Mouse (Mus musculus) cerebellum, postnatal 25 days (tissue): ENCODE measurements around the gene Runx1.

Source experiments
- DNase-seq, 2 experiments: peaks; one replicate each; pipeline ENCODE4 v3.0.0; 2021; ENCODE audit warnings: mixed read lengths in 2 of 2

The Runx1 gene

DNA sequence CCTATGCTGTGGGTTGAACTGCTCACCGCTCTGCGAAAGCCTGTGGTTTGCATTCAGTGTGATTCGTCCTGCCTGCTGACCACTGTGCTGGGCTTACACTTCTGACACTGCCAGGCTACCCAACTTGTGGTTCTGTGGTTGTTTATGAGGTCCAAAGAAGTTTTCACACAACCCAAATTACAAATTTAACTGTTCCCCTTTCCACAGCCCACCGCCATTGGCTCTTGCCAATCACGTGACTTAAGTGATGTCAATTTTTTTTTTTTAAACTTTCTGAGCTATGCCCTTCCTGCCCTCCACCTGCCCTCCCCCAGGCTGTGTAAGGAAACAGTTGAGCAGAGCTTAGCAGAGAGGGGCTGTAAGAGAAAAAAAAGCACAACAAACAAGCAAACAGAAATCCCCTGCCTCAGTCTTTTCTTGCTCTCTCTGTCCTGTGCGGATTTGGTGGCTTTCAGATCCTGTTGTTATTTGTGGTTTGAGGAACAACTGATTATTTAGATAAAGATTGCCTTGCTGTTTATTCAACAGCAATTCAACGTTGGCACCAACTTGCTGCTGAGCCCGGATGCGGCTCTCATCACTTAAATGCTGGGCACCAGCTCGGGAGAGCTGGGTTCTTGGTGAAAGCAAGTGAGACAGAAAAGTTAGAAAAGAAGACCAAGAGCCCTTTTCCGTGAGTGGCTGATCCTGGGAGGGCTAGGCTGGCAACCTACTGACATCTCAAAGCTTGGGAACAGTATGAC lies at the start of gene Runx1:
TSS of gene Runx1 (minus strand) at position 242 of the 743 bp plus-strand sequence.
- no peak for DNase-seq

DNA sequence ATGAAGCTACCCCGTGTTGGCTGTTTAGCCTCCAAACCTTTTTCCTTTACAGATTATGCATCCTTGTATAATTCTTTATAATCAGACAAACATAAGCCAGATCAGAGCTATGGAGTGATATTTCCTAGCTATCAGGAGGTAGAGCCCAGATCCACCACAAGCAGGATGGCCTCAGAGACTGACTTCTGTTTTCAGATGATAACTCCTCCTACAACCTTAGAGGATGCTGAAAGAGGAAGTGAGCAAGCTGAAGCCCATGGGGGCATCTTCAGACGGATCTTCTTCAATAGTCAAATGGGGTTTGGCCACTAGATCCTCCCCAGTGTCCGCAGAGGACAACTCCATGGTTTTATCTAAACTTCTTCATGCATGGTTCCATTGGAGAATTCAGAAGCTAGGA lies 48.1 kb upstream of the Runx1 start:
- no peak for DNase-seq

DNA sequence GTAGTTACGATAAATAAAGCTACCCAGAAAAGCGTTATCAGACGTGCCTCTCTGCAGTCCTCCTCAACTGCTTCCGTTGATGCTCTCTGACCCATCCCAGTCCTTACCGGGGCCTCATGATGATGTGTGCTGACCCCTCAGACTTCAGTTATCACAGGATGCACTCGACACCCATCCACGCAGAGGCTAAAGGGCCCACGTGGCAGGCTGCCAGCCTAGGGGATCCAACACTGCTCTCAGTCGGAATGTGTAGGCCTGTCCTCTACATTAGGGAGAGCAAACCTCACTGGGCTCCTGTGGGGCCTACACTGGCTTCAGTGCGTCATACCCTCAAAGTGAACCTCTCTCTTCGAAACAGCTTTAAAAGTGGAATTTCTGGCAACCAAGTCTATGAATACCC lies 45.8 kb upstream of the Runx1 start:
- DNase-seq, result no peak

DNA sequence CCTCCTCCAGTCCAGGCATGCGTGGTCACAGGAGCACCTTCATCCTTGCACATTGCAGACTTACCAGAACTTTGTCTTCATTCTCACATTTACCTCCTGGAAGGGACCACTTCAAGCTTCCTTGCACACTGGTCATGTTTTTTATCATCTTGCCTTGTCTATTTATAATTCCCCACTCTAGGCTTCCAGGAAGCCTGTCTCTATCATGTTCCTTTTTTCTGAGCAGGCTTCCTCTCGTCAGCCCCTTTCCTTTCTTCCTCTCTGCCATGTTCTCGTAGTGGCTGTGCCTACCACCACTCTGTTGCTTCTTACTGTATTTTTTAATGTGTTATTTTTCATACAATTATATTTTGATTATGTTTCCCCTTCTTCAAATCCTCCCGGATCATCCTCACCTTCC lies 42.6 kb upstream of the Runx1 start:
- no peak for DNase-seq

DNA sequence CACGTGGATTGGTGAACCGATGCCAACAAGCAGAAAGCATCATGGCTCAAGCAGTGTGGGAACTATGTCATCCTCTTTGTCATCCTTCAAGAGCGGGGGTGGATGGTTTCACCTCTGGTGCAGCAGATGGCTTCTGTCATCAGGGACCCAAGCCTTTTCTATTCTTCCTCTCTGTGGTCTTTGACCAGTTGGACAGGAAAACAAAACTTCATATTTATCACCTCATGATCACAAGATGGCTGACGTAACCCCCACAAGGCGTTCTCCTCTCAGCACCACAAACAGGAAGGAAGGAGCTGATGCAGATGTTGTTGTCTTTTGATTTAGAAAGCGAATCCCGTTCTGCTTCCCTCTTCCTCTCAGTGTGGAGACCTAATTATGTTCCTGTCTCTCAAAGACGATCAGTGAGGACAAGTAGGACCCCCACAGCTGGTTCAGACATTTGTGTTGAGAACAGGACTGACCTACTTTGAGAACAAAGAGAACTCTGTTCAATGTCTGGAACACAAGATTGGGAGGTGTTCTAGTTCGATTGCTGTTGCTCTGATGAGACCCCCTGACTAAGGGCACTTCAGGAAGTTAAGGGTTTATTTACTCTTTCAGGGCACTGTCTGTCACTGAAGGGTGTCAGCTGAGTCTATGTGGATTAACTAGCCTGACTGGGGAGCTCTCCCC lies 41.4 kb upstream of the Runx1 start:
- no peak for DNase-seq

- no peak for DNase-seq
Observed at GRCm38 (mm10) chr16:92865314-92865713, 39.4 kb upstream of the Runx1 start.

DNA sequence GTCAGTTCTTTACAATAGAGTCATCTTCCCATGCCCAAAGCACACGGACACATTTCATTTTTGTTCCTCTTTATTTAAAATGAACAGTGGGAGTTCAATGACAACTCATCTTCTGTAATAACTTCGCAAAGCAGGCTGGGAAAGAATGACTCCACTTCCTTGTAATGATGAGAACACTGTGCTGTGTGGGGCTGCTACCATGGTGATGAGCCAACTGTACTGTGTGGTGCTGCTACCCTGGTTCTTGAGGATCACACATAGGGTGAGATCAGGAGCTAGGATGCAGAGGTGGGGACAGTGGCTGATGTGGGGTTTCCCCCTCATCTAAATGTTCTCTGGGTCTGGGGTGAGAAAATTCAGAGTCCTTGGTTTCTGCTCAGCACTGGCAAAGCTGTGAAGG lies 38.2 kb upstream of the Runx1 start:
- DNase-seq, result no peak

- no peak for DNase-seq
Observed at GRCm38 (mm10) chr16:92863179-92863578, 37.2 kb upstream of the Runx1 start.

DNA sequence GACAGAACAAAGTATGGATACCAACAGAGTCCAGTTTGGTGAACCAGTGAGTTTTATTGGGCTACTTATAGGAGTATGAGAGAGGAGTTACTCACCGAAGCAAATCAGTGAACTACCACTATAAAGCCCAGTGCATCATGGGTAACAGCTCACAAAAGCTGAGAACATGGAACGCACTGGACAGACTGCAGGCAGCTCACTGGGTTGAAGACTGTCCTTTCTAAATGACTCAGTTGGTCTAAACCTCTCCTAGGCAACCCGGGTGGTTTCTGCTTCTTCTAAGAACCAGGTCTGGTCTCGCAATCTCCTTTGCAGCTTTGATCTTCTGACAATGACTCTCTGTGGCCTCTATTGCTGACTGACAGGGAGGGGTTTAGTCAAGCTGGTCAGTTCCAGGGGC lies 36.5 kb upstream of the Runx1 start:
- DNase-seq, result no peak

- no peak for DNase-seq
Observed at GRCm38 (mm10) chr16:92861571-92861970, 35.6 kb upstream of the Runx1 start.

- DNase-seq, result no peak
Observed at GRCm38 (mm10) chr16:92860649-92861048, 34.7 kb upstream of the Runx1 start.

DNA sequence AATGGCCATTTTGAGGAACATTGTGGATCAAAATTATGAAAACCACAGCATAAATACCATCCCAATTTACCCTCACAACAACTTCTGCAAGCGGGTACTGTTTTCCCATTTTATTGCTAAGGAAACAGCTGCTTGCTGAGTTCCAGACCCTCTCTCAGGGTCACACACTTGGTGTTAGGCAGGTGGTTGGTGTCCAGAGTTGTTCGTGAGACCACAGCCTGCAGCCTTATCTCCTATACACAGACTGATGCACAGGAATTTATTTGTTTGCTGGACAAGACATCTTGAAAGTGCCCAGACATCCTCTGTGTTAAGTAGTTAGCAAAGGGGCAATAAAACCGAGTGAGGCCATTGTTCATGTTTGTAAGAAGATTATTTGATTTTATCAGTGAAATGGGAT lies 30.8 kb upstream of the Runx1 start:
- no peak for DNase-seq

DNA sequence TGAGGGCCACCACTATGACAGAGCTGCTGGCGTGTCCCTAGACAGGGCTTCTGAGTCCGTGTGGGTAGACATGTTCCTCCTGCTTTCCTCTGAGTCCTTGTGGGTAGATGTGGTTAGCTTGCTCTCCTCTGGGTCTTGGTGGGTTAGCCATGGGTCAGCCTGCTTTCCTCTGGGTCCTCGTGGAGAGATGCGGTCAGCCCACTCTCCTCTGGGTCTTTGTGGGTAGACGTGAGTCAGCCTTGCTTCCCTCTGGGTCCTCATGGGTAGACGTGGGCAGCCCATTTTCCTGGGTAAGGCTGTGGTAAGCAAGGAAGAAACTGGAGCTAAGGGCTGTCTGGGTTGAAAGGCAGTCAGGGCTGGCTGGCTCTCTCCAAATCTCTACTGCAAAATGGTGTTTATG lies 26.3 kb upstream of the Runx1 start:
- no peak for DNase-seq

DNA sequence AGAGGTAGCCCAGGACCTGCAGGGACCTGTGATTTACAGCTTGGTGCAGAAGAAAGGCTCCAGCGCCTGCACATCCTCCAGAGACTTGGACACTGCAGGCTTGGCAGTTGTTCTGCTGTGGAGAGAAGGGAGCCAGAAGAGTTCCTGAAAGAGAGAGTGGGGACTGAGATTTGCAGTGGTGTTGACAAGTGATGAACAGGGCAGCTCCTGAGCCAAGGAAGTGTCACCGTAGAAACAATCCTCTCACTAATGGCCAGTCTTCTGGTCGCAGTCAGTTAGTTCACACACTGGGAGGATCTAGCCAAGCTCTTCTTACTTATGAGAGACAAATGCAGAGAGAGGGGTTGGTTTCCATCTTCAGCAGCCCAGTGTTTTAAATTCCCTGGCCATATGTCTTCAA lies 24.5 kb upstream of the Runx1 start:
- DNase-seq, result no peak

DNA sequence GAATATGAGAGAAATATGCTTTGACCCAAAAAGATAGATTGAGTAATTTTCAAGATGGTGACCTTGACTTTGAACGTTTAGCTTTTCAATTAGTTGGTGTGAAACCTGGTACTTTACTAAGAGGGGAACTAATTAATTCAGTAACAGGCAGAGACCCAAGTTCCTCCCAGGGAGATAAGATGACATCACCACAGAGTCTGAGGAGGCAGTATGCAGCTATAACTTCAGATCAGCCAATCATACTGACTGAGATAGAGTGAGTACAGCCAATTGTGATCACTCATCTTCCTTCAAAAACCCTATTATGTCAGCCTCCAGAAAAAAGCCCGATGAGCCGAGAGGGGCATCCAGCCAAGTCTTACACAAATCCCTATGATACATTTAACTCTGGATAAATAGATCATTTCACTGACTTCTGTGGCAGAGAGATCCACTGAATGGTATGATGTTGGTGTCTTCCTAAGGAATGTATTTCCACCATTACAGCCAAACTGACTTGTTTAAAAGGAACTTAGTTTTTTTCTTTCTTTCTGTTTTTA lies 21.9 kb upstream of the Runx1 start:
- no peak for DNase-seq

- no peak for DNase-seq
Observed at GRCm38 (mm10) chr16:92845244-92846225, 19.6 kb upstream of the Runx1 start.

- no peak for DNase-seq
Observed at GRCm38 (mm10) chr16:92838709-92839108, 12.8 kb upstream of the Runx1 start.

DNA sequence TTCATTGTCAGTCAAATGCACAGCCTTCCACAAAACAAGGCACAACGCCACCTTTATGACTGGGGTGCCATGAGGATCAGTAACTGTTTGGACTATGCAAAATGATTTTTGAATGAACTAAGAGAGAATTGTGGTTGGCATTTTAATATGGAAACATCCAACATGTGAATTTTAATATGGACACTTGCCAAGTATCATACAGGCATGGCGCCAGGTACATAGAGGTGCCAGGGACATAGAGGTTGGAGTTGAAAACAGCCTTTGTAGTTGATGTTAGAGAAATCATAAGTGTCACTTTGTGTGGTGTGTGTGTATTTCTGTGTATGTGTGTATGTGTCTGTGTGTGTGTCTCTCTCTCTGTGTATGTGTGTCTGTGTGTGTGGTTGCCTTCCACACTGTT lies 5.4 kb upstream of the Runx1 start:
- peak in 1 of 2 experiments; percentile 35 for DNase-seq

DNA sequence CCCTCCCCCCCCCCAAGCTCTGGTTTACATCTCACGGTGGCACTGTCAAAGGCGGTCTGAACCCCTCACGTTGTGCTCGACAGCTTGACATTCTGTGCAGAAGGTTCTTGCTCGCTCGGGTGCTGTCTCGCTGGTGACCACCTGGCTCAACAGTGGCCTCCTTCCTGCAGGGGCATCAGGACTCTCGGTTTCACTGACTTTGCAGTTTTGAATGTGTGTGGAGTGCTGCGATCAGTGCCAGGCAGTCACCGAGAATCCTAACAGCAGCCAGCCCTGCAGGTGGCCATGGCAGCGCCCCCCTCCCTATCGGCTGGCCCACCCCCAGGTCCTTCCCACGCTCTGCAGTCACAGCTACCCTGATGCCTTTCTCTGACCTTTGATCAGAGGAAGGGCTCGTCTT lies 4.5 kb upstream of the Runx1 start:
- peak in 1 of 2 experiments; percentile 15 for DNase-seq

GRCm38 (mm10) chr16:92828308-92828862 lies 2.4 kb upstream of the Runx1 start:
- DNase-seq, result no peak

GRCm38 (mm10) chr16:92827663-92828307 lies 1.8 kb upstream of the Runx1 start:
- no peak for DNase-seq

DNA sequence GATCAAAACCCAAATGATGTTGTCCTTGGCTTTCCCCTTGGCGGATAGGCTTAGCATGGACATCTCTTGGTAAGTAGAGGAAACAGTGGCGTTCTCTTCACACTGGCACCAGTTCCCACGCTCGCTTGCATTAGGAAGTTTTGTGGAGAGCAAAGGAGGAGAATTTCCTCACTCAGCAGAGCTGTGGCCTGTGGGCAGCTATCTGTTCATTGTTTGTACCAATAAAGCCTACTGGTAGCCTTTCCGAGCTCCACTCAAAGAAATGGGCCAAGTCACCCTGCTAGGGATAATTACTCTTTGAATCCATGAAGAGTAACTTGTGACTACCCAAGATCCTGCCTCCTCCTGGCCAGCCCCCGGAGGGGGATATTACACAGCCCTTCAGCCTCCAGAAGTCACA lies 734 bp upstream of the Runx1 start:
- DNase-seq, result no peak
